Mouse (Mus musculus) heart, adult 18-20 months (tissue): ENCODE measurements around the gene Nrxn3. TPM values are rescaled to one million over a fixed set of nuclear protein-coding genes. Genes with fewer than 3 reads are reported as not detected.

Experiments used
- DNase-seq, 2 experiments: peaks; one replicate each; pipeline ENCODE4 v3.0.0; 2021 to 2022; ENCODE audit warnings: mixed read lengths in 1 of 2
- total RNA-seq, 2 experiments: library from RNA; stranded (reverse); gene quantifications; 2 replicates each; pipeline ENCODE4 v1.2.3; 2021

Gene Nrxn3
- total RNA-seq, 2 experiments from 2014 or later: 0.10 to 0.15 TPM

- no peak for DNase-seq
Observed at GRCm38 (mm10) chr12:89818200-89818599, 1095.5 kb downstream of the Nrxn3 start.

GRCm38 (mm10) chr12:89822141-89822540, 1099.5 kb downstream of the Nrxn3 start:
- DNase-seq: no peak

- DNase-seq: no peak
Observed at GRCm38 (mm10) chr12:89829927-89830326, 1107.3 kb downstream of the Nrxn3 start.

GRCm38 (mm10) chr12:89830350-89830749, 1107.7 kb downstream of the Nrxn3 start:
- DNase-seq: no peak

DNA sequence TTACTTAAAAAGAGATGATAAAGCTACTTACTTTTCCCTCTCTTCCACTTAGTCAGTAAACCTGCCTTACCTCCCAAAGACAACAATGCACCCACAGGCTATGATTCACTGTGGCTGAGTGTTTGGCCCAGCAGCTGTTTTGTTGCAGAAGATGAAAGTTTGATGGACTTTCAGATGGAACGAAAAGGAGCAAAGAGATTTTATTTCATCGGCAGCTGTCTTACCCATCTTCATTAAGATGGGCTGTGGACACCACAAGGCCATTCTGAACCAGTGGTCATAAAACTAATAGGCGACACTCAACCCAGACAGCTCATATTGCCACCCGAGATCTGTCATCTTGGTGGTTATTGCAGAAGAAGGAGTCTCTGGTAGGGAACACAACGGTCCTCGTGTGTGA, 1108.6 kb downstream of the Nrxn3 start:
- no peak for DNase-seq

GRCm38 (mm10) chr12:89836271-89836670, 1113.6 kb downstream of the Nrxn3 start:
- no peak for DNase-seq

DNA sequence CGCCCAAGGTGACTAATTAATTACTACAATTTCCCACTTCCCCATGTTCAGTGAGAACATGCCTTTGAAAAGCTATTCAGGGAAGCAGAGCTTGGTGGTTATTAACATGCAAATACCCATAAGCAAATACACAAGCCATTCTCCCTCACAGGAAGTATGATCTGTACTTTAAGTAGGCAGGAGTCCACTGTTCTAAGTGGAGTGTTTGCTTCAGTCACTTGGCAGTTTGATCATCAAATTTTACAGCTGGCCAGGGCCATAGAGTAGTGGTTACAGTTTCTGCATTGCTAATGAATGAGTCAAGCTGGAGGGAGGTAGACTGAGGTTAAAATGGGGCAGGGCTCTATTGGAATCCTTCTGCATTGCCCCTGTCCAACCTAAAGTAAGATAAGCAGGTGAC, 1120.2 kb downstream of the Nrxn3 start:
- no peak for DNase-seq

GRCm38 (mm10) chr12:89848116-89848515, 1125.4 kb downstream of the Nrxn3 start:
- no peak for DNase-seq

GRCm38 (mm10) chr12:89854355-89854754, 1131.7 kb downstream of the Nrxn3 start:
- DNase-seq: no peak

- DNase-seq: no peak
Observed at GRCm38 (mm10) chr12:89867124-89867523, 1144.4 kb downstream of the Nrxn3 start.

DNA sequence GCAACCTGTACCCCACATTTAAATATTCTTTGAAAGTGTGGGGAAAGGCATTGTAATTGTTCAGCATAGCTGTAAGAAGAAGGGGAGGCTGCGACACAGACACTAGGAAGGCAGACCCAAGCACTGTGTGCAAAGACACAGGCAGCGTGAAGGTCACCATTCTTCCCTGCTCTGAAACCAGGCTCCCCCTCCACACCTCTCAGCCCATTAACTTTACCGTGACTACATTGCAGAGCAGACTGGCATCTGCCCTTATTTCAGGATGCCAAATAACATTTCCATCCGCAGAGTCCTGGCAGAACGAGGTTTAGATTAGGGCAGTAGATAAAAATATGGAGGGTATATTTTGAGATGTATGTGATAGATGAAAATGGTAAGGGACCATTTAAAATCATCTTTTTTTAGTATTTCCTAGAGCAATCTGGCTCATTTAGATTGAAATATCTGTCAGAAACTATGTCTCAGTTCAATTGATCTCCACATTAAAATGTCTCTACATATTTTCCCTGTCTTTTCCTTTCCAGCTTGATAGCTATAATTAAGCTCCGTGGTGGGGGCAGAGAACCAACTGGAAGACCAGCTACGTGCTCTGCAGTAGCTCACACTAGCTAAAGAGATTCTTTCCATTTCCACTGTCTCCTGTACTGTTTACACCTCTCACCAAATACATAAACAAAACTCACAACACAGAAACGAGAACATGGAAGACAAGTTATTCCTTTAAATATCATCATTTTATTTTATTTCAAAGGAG, 1160.1 kb downstream of the Nrxn3 start:
- DNase-seq: no peak

- DNase-seq: no peak
Observed at GRCm38 (mm10) chr12:89884576-89884975, 1161.9 kb downstream of the Nrxn3 start.

DNA sequence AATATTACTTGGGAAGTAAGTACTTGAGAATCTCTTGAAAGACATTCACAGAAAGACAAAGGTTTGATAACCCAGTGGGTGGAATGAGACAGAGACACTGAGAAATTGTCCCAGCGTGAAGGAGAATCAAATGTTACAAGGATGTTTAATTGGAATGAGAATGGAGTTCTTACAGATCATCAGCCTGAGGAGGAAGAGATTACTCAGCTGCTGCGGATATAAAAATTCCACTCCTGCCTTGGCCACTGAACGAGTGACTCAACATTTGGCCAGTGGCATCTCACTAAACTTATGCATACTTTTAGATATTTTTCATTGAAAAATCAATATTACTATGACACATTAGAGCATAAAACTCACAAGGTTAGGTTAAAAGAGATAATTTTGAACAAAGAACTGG, 1166.0 kb downstream of the Nrxn3 start:
- DNase-seq: no peak

GRCm38 (mm10) chr12:89896901-89897300, 1174.2 kb downstream of the Nrxn3 start:
- DNase-seq: no peak

- no peak for DNase-seq
Observed at GRCm38 (mm10) chr12:89909578-89909977, 1186.9 kb downstream of the Nrxn3 start.

DNA sequence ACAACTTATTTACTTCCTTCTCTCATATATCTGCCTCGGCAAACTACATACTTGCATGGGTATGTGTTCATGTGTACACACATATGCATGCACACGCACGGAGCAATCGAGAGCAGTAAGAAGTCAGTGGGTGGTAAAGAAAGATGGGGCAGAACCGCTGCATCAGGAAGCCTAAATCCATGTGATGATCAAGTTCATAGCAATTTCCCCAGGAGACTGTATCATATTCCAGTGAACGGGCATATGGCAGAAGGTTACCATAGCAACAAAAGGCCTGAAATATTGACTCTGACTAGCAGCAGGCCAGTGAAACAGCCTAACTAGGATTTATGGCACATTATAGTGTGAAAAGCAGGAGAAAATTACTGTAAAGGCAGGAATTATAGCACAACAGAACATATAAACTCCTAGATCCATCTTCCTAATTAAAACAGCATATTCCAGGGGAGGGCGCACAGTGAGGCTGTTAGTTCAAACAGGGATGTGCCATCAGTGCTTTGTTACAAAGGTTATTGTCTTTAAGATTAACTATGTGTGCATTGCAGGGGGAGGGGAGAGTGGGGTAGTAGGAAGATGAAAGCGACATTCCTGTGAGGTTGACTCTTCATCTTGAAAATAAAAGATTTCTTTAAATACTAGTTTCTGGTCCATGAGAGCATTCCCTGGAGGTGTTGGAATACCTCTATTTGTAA, 1195.6 kb downstream of the Nrxn3 start:
- no peak for DNase-seq

DNA sequence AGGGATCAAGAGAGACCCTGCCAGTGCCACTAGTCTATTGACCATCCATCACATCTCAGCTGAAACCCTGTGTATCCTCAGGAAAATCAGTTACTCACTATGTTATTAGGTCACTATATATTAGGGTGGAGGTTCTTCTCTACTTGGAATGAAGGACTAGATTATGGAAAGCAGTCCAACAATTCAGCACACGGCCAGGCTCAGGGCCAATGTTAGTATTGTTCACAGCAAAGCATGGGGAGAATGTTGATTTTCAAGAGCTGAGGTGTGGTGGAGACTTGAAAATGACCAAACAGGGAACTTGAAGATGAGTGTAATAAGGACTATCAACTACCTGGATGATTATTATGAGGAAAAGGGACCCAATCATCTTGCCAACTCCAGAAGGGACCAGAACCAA, 1209.7 kb downstream of the Nrxn3 start:
- DNase-seq: no peak

GRCm38 (mm10) chr12:89933630-89934029, 1211.0 kb downstream of the Nrxn3 start:
- no peak for DNase-seq

DNA sequence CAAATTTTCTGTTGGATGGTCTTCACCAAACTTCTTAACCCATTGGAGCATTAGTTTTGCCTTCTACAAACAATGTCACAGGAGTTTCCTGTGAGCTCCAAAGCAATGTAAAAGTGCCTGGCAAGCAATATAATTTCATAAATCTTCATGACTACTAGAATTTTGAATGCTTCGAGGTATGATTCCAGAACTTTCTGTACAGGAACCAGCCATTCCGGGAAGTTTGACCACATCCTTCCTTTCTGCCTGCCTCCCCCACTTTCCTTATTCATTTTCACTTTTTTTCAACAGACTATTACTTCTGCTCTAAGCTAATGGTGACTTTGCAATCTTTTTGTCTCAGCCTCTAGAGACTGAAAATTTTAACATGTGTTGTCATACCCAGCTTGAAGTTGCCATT, 1218.1 kb downstream of the Nrxn3 start:
- DNase-seq: no peak

- DNase-seq: no peak
Observed at GRCm38 (mm10) chr12:89945911-89946502, 1223.3 kb downstream of the Nrxn3 start.

- DNase-seq: no peak
Observed at GRCm38 (mm10) chr12:89946522-89946921, 1223.8 kb downstream of the Nrxn3 start.

- DNase-seq: no peak
Observed at GRCm38 (mm10) chr12:89953237-89953636, 1230.6 kb downstream of the Nrxn3 start.

- no peak for DNase-seq
Observed at GRCm38 (mm10) chr12:89953649-89954048, 1231.0 kb downstream of the Nrxn3 start.
